Mouse (Mus musculus) limb, embryonic 12.5 days (tissue): ENCODE results near the gene Ctnna3. TPM values are rescaled to one million over a fixed set of nuclear protein-coding genes. Genes with fewer than 3 reads are reported as not detected.
"Not testable (repeated sequence)": the region's sequence is repeated elsewhere in the genome, so short reads cannot be mapped to it uniquely, and the experiment has no call there.

Experiments used
- ATAC-seq: fragments of 200-750 bp; cut with Nextera tagmentation; 2 replicates; pipeline ENCODE4 v1.8.0; 2017; ENCODE audit warnings: low read depth, moderate TSS enrichment; ENCODE audit not compliant: insufficient number of reproducible peaks, insufficient read depth, low FRiP score, low TSS enrichment
- H3K27ac ChIP-seq: fragments of 300-500 bp; sonication (generic); 2 replicates; pipeline ENCODE4 v1.5.1; 2016; ENCODE audit warnings: mild to moderate bottlenecking, moderate library complexity
- H3K27me3 ChIP-seq: fragments of 300-500 bp; sonication (generic); 2 replicates; pipeline ENCODE4 v1.6.1; 2016; ENCODE audit warnings: mild to moderate bottlenecking, moderate library complexity
- H3K36me3 ChIP-seq: fragments of 300-500 bp; sonication (generic); 2 replicates; pipeline ENCODE4 v1.6.1; 2016; ENCODE audit warnings: mild to moderate bottlenecking, moderate library complexity
- H3K4me1 ChIP-seq: fragments of 300-500 bp; sonication (generic); replicated peaks from 2 replicates; pipeline ENCODE4 v1.6.1; 2016
- H3K4me2 ChIP-seq: fragments of 300-500 bp; sonication (generic); 2 replicates; pipeline ENCODE4 v1.6.1; 2016; ENCODE audit warnings: mild to moderate bottlenecking, moderate library complexity
- H3K4me3 ChIP-seq: fragments of 300-500 bp; sonication (generic); replicated peaks from 2 replicates; pipeline ENCODE4 v1.5.1; 2016; ENCODE audit warnings: mild to moderate bottlenecking
- H3K9ac ChIP-seq: fragments of 300-500 bp; sonication (generic); replicated peaks from 2 replicates; pipeline ENCODE4 v1.6.1; 2016; ENCODE audit warnings: mild to moderate bottlenecking, moderate library complexity
- H3K9me3 ChIP-seq: fragments of 300-500 bp; sonication (generic); 2 replicates; pipeline ENCODE4 v1.6.1; 2016; ENCODE audit warnings: mild to moderate bottlenecking, moderate library complexity
- WGBS: fragments of 180-500 bp; shearing (Covaris S2); methylation state at CpG from one replicate; pipeline ENCODE4 v1.1.7; 2016; 5-methylcytosine and 5-hydroxymethylcytosine counted together
- polyA plus RNA-seq: library from polyadenylated mRNA; unstranded; fragments of >200 nt; fragmentation: Nextera tagmentation; extraction: Ambion mirVana; gene quantifications from 2 replicates; pipeline ENCODE4 v1.2.1, GENCODE M21; 2016

The Ctnna3 gene
- polyA plus RNA-seq, 1 experiment from 2014 or later: 0.24 TPM

- Histone ChIP-seq H3K27me3 (no peaks in the 10 kb centered on the region), H3K9ac (no peak overlapping the region), H3K36me3 (no peaks in the 10 kb centered on the region), H3K9me3 (no peaks in the 10 kb centered on the region), H3K4me3 (no peak overlapping the region), H3K4me2 (no peak overlapping the region), H3K4me1 (no peaks in the 10 kb centered on the region; the same call in 1 of the 2 replicates), H3K27ac (no peak overlapping the region)
- no peak for ATAC-seq
- 69% methylated on average over 4 of the region's 4 CpGs for WGBS
Measured at GRCm38 (mm10) chr10:64641093-64641492, 1211.2 kb downstream of the Ctnna3 start.

GRCm38 (mm10) chr10:64641576-64641975 lies 1211.7 kb downstream of the Ctnna3 start:
- Histone ChIP-seq H3K4me2 (no peak overlapping the region), H3K27ac (no peak overlapping the region), H3K27me3 (no peaks in the 10 kb centered on the region), H3K9ac (no peak overlapping the region), H3K9me3 (no peaks in the 10 kb centered on the region), H3K36me3 (no peaks in the 10 kb centered on the region), H3K4me1 (no peaks in the 10 kb centered on the region; the same call in 1 of the 2 replicates), H3K4me3 (no peak overlapping the region)
- ATAC-seq: no peak
- whole genome bisulfite sequencing: 36% methylated on average over 8 of the region's 8 CpGs

- Histone ChIP-seq H3K4me3 (no peak overlapping the region), H3K9ac (no peak overlapping the region), H3K9me3 (no peaks in the 10 kb centered on the region), H3K27me3 (no peaks in the 10 kb centered on the region), H3K27ac (no peak overlapping the region), H3K4me2 (no peak overlapping the region), H3K4me1 (no peaks in the 10 kb centered on the region; the same call in 1 of the 2 replicates), H3K36me3 (no peaks in the 10 kb centered on the region)
- ATAC-seq: no peak
- 47% methylated on average over 2 of the region's 2 CpGs for WGBS
Measured at GRCm38 (mm10) chr10:64643976-64644375, 1214.1 kb downstream of the Ctnna3 start.

GRCm38 (mm10) chr10:64661190-64661589 lies 1231.3 kb downstream of the Ctnna3 start:
- Histone ChIP-seq H3K4me3 (no peak overlapping the region), H3K9me3 (no peaks in the 10 kb centered on the region)
- WGBS: 84% methylated on average over 4 of the region's 4 CpGs

GRCm38 (mm10) chr10:64671469-64671868 lies 1241.6 kb downstream of the Ctnna3 start:
- H3K4me2 ChIP-seq: no peak overlapping the region
- H3K27me3 ChIP-seq: no peaks in the 10 kb centered on the region
- no peaks in the 10 kb centered on the region for H3K4me1 ChIP-seq
- H3K27ac ChIP-seq: no peak overlapping the region
- no peak overlapping the region for H3K9ac ChIP-seq
- 88% methylated on average over 2 of the region's 2 CpGs for WGBS
- no peaks in the 10 kb centered on the region for H3K36me3 ChIP-seq
- no peak overlapping the region for H3K4me3 ChIP-seq
- no peaks in the 10 kb centered on the region for H3K9me3 ChIP-seq
- no peak for ATAC-seq

More at GRCm38 (mm10) chr10:64661190-64661589, 1231.3 kb downstream of the Ctnna3 start:
- no peaks in the 10 kb centered on the region for H3K4me1 ChIP-seq
- H3K36me3 ChIP-seq: no peaks in the 10 kb centered on the region
- H3K4me2 ChIP-seq: no peak overlapping the region
- H3K27me3 ChIP-seq: no peaks in the 10 kb centered on the region
- ATAC-seq: no peak
- H3K9ac ChIP-seq: no peak overlapping the region
- H3K27ac ChIP-seq: no peak overlapping the region

GRCm38 (mm10) chr10:64675796-64676195 lies 1245.9 kb downstream of the Ctnna3 start:
- H3K27me3 ChIP-seq: no peaks in the 10 kb centered on the region
- no peaks in the 10 kb centered on the region for H3K4me1 ChIP-seq
- no peak overlapping the region for H3K4me3 ChIP-seq
- no peak for ATAC-seq
- WGBS: 84% methylated on average over 3 of the region's 3 CpGs
- H3K9me3 ChIP-seq: no peaks in the 10 kb centered on the region
- H3K4me2 ChIP-seq: no peak overlapping the region
- H3K27ac ChIP-seq: no peak overlapping the region
- H3K9ac ChIP-seq: no peak overlapping the region
- no peaks in the 10 kb centered on the region for H3K36me3 ChIP-seq

- H3K4me1 ChIP-seq: no peaks in the 10 kb centered on the region
- 93% methylated on average over 2 of the region's 2 CpGs for WGBS
- no peak for ATAC-seq
- no peak overlapping the region for H3K27ac ChIP-seq
- H3K36me3 ChIP-seq: no peaks in the 10 kb centered on the region
- H3K9me3 ChIP-seq: no peaks in the 10 kb centered on the region
- H3K4me2 ChIP-seq: no peak overlapping the region
- no peak overlapping the region for H3K9ac ChIP-seq
- no peaks in the 10 kb centered on the region for H3K27me3 ChIP-seq
- H3K4me3 ChIP-seq: no peak overlapping the region
Measured at GRCm38 (mm10) chr10:64710017-64710416, 1280.1 kb downstream of the Ctnna3 start.

GRCm38 (mm10) chr10:64718036-64718435 lies 1288.1 kb downstream of the Ctnna3 start:
- Histone ChIP-seq H3K4me3 (no peak overlapping the region), H3K9me3 (no peaks in the 10 kb centered on the region), H3K9ac (no peak overlapping the region), H3K27me3 (no peaks in the 10 kb centered on the region), H3K36me3 (no peaks in the 10 kb centered on the region), H3K27ac (no peak overlapping the region), H3K4me2 (no peak overlapping the region), H3K4me1 (0 out of 2 replicates have a peak, but pooled peaks cover 4% of the 10 kb centered on the region)
- 49% methylated on average over 9 of the region's 9 CpGs for WGBS
- peak; percentile 76; the same call in 1 of the 2 replicates for ATAC-seq

- H3K27ac ChIP-seq: no peak overlapping the region
- H3K4me3 ChIP-seq: no peak overlapping the region
- 81% methylated on average over 2 of the region's 2 CpGs for WGBS
- no peaks in the 10 kb centered on the region for H3K9me3 ChIP-seq
- no peak overlapping the region for H3K9ac ChIP-seq
- no peaks in the 10 kb centered on the region for H3K4me1 ChIP-seq
- H3K36me3 ChIP-seq: no peaks in the 10 kb centered on the region
- H3K4me2 ChIP-seq: no peak overlapping the region
- no peaks in the 10 kb centered on the region for H3K27me3 ChIP-seq
- no peak for ATAC-seq
Measured at GRCm38 (mm10) chr10:64735692-64736091, 1305.8 kb downstream of the Ctnna3 start.

- Histone ChIP-seq H3K4me1 (no peaks in the 10 kb centered on the region), H3K4me3 (no peak overlapping the region), H3K27me3 (no peaks in the 10 kb centered on the region), H3K9me3 (no peaks in the 10 kb centered on the region), H3K9ac (no peak overlapping the region), H3K36me3 (no peaks in the 10 kb centered on the region), H3K4me2 (no peak overlapping the region), H3K27ac (no peak overlapping the region)
- WGBS: 22% methylated on average over 2 of the region's 2 CpGs
- no peak for ATAC-seq
Measured at GRCm38 (mm10) chr10:64736616-64737015, 1306.7 kb downstream of the Ctnna3 start.

- not testable (repeated sequence) for H3K27me3 ChIP-seq, H3K9me3 ChIP-seq, H3K9ac ChIP-seq, H3K4me2 ChIP-seq, H3K4me1 ChIP-seq, H3K36me3 ChIP-seq, H3K4me3 ChIP-seq, ATAC-seq, H3K27ac ChIP-seq
- WGBS: 80% methylated on average over 11 of the region's 11 CpGs
Measured at GRCm38 (mm10) chr10:64741721-64742120, 1311.8 kb downstream of the Ctnna3 start.

GRCm38 (mm10) chr10:64744099-64744498 lies 1314.2 kb downstream of the Ctnna3 start:
- not testable (repeated sequence) for H3K27me3 ChIP-seq, H3K9ac ChIP-seq, H3K4me1 ChIP-seq, H3K36me3 ChIP-seq, ATAC-seq, H3K4me2 ChIP-seq, H3K9me3 ChIP-seq, H3K27ac ChIP-seq, H3K4me3 ChIP-seq
- 42% methylated on average over 3 of the region's 3 CpGs for WGBS
